Mouse (Mus musculus) lung, postnatal 10 days (tissue): Measurements from ENCODE around the gene Tspan7.
A peak's percentile ranks its signal among the peaks of the same experiment; 100 is the strongest.

Experiments used
- DNase-seq: peaks from one replicate; pipeline ENCODE4 v3.0.0; 2021

The Tspan7 gene

GRCm38 (mm10) chrX:10556899-10557298 lies 71.9 kb downstream of the Tspan7 start:
- no peak for DNase-seq

- no peak for DNase-seq
Measured at GRCm38 (mm10) chrX:10557596-10557995, 72.6 kb downstream of the Tspan7 start.

- DNase-seq, result no peak
Measured at GRCm38 (mm10) chrX:10558625-10559024, 73.7 kb downstream of the Tspan7 start.

GRCm38 (mm10) chrX:10565811-10566210 lies 80.9 kb downstream of the Tspan7 start:
- DNase-seq, result no peak

GRCm38 (mm10) chrX:10574523-10574922 lies 89.6 kb downstream of the Tspan7 start:
- peak; percentile 43 for DNase-seq

- DNase-seq, result peak; percentile 8
Measured at GRCm38 (mm10) chrX:10575406-10575805, 90.4 kb downstream of the Tspan7 start.

- DNase-seq, result no peak
Measured at GRCm38 (mm10) chrX:10576349-10576748, 91.4 kb downstream of the Tspan7 start.

- DNase-seq, result peak; percentile 45
Measured at GRCm38 (mm10) chrX:10577356-10577755, 92.4 kb downstream of the Tspan7 start.

- DNase-seq, result no peak
Measured at GRCm38 (mm10) chrX:10582731-10583130, 97.8 kb downstream of the Tspan7 start.

GRCm38 (mm10) chrX:10592244-10592643 lies 107.3 kb downstream of the Tspan7 start:
- peak; percentile 25 for DNase-seq

- DNase-seq, result no peak
Measured at GRCm38 (mm10) chrX:10593561-10593960, 108.6 kb downstream of the Tspan7 start.

- peak; percentile 37 for DNase-seq
Measured at GRCm38 (mm10) chrX:10617119-10617518, 132.2 kb downstream of the Tspan7 start.

- no peak for DNase-seq
Measured at GRCm38 (mm10) chrX:10641062-10641461, 156.1 kb downstream of the Tspan7 start.
